ENCODE assay signal across 8 mouse cellular contexts in the genomic region with DNA sequence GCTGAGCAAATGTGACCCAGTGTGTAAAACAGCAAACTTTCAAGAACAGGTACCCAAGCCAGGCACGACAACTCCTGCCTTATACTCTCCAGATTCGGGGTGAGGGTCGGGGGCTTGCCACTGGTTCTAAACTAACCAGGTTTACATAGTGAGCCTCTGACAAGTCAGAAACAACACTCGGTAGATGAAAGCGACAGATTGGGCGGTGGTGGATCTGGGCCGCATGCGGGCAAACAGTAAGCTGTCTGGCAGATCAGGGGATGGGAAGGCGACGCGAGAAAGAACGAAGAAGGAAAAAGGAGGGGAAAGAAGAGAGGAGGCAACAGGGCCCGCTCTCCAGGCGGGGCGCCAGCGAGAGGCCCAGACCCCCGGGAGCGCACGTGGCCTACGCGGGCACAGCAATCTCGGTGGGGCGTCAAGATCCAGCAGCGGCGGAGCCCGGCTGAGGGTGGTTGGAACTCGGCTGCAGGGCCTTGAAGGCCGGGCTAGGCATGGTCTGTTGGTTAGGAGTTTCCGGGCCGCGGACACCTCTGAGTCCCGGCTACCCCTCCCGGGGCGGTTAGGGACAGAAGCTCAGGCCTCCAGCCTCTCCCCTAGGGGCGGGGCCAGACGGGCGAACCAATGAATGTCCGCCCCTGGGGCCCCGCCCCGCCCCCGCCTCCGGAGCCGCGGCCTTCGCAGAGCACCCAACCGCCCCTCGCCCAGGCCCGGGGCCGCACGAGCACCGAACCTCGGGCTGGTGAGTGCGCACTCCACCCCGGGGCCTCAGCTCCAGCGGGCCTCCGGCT. TPM values are rescaled to one million over a fixed set of nuclear protein-coding genes. Genes with fewer than 3 reads are reported as not detected.
A peak's percentile ranks its signal among the peaks of the same experiment; 100 is the strongest.
DNase-seq lines count a peak whose midpoint lies in the region; ATAC-seq lines count a peak whose summit lies in the region.

A gene (plus strand): TSS at position 405 of the 788 bp plus-strand sequence.

- peak; percentile 97 for ATAC-seq in hindbrain, embryonic 12.5 days (ENCODE audit: low FRiP score)

- peak within 1 kb of the TSS; percentile 83 for H3K4me3 ChIP-seq in hindbrain, embryonic 12.5 days

- peak within 1 kb of the TSS; percentile 88 for H3K4me2 ChIP-seq in hindbrain, embryonic 12.5 days (replicated peaks)

- peaks cover 12% of the 10 kb centered on the region for H3K36me3 ChIP-seq in hindbrain, embryonic 12.5 days

- peak within 1 kb of the TSS; percentile 84 for H3K27ac ChIP-seq in hindbrain, embryonic 12.5 days

- peaks cover 25% of the 10 kb centered on the region for H3K4me1 ChIP-seq in hindbrain, embryonic 12.5 days

- under 1% methylated on average over 50 of the region's 56 CpGs for WGBS in hindbrain, embryonic 12.5 days

- H3K27me3 ChIP-seq in hindbrain, embryonic 12.5 days: no peaks in the 10 kb centered on the region

- peak within 1 kb of the TSS; percentile 91 for H3K9ac ChIP-seq in hindbrain, embryonic 12.5 days

- DNase-seq in Muller cell, postnatal 12 days (ENCODE audit: inconsistent ontology term): peak; percentile 99
- DNase-seq in cerebellum, adult 9-11 months: peak; percentile 97
- DNase-seq in frontal cortex, postnatal 10 days (ENCODE audit: low spot score in 2 of 2): peak; percentile 93
- DNase-seq in layer of hippocampus, postnatal 25 days (ENCODE audit: extremely low spot score in 1 of 2, low spot score in 1 of 2): peak; percentile 81 to 89
- DNase-seq in lung, postnatal 25 days (ENCODE audit: low spot score): peak; percentile 95
- peak; percentile 96 for DNase-seq in retina, embryonic 14.5 days (ENCODE audit: low spot score)
- DNase-seq in thymus, postnatal 4 days: peak; percentile 97

- no peaks in the 10 kb centered on the region for H3K9me3 ChIP-seq in hindbrain, embryonic 12.5 days (replicated peaks)

RNA-seq across cellular contexts. Expression of the gene that starts here (rescaled TPM):
- polyA plus RNA-seq in hindbrain, embryonic 12.5 days (2016; fragmentation: Nextera tagmentation; extraction: Ambion mirVana): 61.3 and 62.8 TPM in 2 replicates
- total RNA-seq in layer of hippocampus, postnatal 25 days (2021): 10 to 100 TPM; 67.4 to 73.4 TPM

Comparison
In these comparisons a context has a peak if more than half of its experiments do, and no peak if none do; other contexts are left out.
1. Peak in every context shown above with its lines: DNase-seq, ATAC-seq, H3K4me3 ChIP-seq and H3K27ac ChIP-seq.